Mouse (Mus musculus) megakaryocyte, embryonic 14.5 days (primary cell): ENCODE measurements around the gene 9930111J21Rik2.
"Not testable (repeated sequence)": the region's sequence is repeated elsewhere in the genome, so short reads cannot be mapped to it uniquely, and the experiment has no call there.

Experiments used
- FLI1 ChIP-seq: IDR thresholded peaks from 2 replicates; pipeline ENCODE4 v1.6.1; 2012; ENCODE audit warnings: low read length, inconsistent platforms, mixed read lengths
- GATA1 ChIP-seq: IDR thresholded peaks from 3 replicates; pipeline ENCODE4 v1.6.1; 2012; ENCODE audit warnings: mixed read lengths, low read length, inconsistent platforms, borderline replicate concordance

- not testable (repeated sequence) for TF ChIP-seq GATA1, FLI1
Measured at GRCm38 (mm10) chr11:49000411-49000810, 50.6 kb downstream of the 9930111J21Rik2 start.
